Mouse (Mus musculus) ES-Bruce4 (cell line): ENCODE measurements around the gene St6galnac3.

Experiments
- CTCF ChIP-seq: IDR thresholded peaks from one replicate; pipeline ENCODE4 v1.8.1; 2011; ENCODE audit warnings: low read depth, low read length
- EP300 ChIP-seq: IDR thresholded peaks from 2 replicates; pipeline ENCODE4 v1.6.1; 2011; ENCODE audit warnings: low read depth, low read length; ENCODE audit not compliant: insufficient read depth

DNA sequence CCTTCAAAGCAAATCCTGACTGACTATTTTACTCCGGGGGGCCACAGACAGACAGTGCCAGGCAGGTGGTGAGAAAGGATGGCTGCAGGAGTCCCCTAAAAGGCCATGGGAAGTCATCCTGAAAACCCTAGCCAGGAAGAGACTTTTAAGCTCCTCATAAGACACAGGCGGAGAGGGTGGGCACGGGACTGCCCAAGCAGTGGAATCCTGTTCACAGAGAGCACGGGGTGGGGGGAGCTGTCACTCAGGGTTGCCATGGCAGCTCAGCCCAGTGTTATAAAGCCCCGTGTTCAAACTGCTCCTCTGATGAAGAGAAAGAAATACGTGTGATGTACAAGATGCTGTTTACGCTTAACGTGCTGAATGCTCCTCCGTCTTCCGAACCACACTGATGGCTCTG is 375.0 kb downstream of the St6galnac3 start:
- TF ChIP-seq EP300 (no peak), CTCF (no peak)
